Mouse (Mus musculus) kidney, embryonic 15.5 days (tissue): ENCODE measurements at regions not wholly inside any gene's neighbourhood (a gene's known extent, or its start where the extent isn't known, plus 50 kb on each side); places are given as distances from the start of the nearest gene placed in this dataset.

ENCODE experiments used
- ATAC-seq: fragments of 200-750 bp; cut with Nextera tagmentation; replicated peaks from 2 replicates; pipeline ENCODE4 v1.8.0; 2017; ENCODE audit warnings: moderate TSS enrichment; ENCODE audit not compliant: low FRiP score
- H3K27ac ChIP-seq: fragments of 300-500 bp; sonication (generic); 2 replicates; pipeline ENCODE4 v1.5.1; 2015; ENCODE audit warnings: mild to moderate bottlenecking, inconsistent platforms
- H3K27me3 ChIP-seq: fragments of 300-500 bp; sonication (generic); 2 replicates; pipeline ENCODE4 v1.6.1; 2015; ENCODE audit warnings: inconsistent platforms
- H3K36me3 ChIP-seq: fragments of 300-500 bp; sonication (generic); 2 replicates; pipeline ENCODE4 v1.6.1; 2015; ENCODE audit warnings: inconsistent platforms
- H3K4me1 ChIP-seq: fragments of 300-500 bp; sonication (generic); 2 replicates; pipeline ENCODE4 v1.6.1; 2015; ENCODE audit warnings: inconsistent platforms
- H3K4me2 ChIP-seq: fragments of 300-500 bp; sonication (generic); 2 replicates; pipeline ENCODE4 v1.6.1; 2015; ENCODE audit warnings: moderate library complexity, mild to moderate bottlenecking, inconsistent platforms
- H3K4me3 ChIP-seq: fragments of 300-500 bp; sonication (generic); replicated peaks from 2 replicates; pipeline ENCODE4 v1.5.1; 2015; ENCODE audit warnings: mild to moderate bottlenecking, inconsistent platforms
- H3K9ac ChIP-seq: fragments of 300-500 bp; sonication (generic); 2 replicates; pipeline ENCODE4 v1.6.1; 2015; ENCODE audit warnings: mild to moderate bottlenecking, inconsistent platforms
- H3K9me3 ChIP-seq: fragments of 300-500 bp; sonication (generic); replicated peaks from 2 replicates; pipeline ENCODE4 v1.6.1; 2016; ENCODE audit warnings: inconsistent platforms
- WGBS: fragments of 180-500 bp; shearing (Covaris S2); methylation state at CpG from one replicate; pipeline ENCODE4 v1.1.7; 2015; ENCODE audit warnings: mixed read lengths; 5-methylcytosine and 5-hydroxymethylcytosine counted together

DNA sequence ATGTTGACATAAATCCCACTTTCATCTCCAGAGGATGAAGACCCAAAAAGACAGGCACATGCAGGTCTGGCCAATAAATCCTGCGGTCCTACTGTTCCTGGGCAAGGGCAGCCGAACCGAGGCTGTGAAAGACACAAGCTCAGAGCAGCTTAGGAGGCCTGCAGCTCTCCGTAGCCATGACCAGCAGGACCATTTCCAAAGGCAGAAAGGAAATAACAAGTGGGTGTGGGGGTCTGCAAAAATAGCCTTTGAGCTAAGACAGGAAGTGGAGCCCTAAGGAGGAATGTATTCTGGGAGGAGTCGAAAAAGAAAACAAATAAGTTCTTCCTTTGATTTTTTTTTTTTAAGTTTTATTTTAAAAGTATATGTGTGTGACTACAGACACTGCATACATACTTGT lies 330.1 kb downstream of the 1700129C05Rik start:
- Histone ChIP-seq H3K4me2 (no peak overlapping the region), H3K4me3 (no peak overlapping the region), H3K4me1 (peaks cover 8% of the 10 kb centered on the region; the same call in 1 of the 2 replicates), H3K36me3 (no peaks in the 10 kb centered on the region), H3K9me3 (no peaks in the 10 kb centered on the region), H3K9ac (no peak overlapping the region), H3K27me3 (no peaks in the 10 kb centered on the region), H3K27ac (peak overlapping the region; percentile 82)
- ATAC-seq: 0 out of 2 replicates have a peak, but pooled peaks have one; percentile 62
- 48% methylated on average over 5 of the region's 5 CpGs for WGBS

- Histone ChIP-seq H3K4me2 (no peak overlapping the region), H3K4me1 (no peaks in the 10 kb centered on the region), H3K27ac (no peak overlapping the region), H3K27me3 (no peaks in the 10 kb centered on the region), H3K9ac (no peak overlapping the region), H3K4me3 (no peak overlapping the region), H3K9me3 (no peaks in the 10 kb centered on the region), H3K36me3 (no peaks in the 10 kb centered on the region)
- ATAC-seq: no peak
Measured at GRCm38 (mm10) chr14:58801402-58801861, 341.3 kb downstream of the 1700129C05Rik start.

DNA sequence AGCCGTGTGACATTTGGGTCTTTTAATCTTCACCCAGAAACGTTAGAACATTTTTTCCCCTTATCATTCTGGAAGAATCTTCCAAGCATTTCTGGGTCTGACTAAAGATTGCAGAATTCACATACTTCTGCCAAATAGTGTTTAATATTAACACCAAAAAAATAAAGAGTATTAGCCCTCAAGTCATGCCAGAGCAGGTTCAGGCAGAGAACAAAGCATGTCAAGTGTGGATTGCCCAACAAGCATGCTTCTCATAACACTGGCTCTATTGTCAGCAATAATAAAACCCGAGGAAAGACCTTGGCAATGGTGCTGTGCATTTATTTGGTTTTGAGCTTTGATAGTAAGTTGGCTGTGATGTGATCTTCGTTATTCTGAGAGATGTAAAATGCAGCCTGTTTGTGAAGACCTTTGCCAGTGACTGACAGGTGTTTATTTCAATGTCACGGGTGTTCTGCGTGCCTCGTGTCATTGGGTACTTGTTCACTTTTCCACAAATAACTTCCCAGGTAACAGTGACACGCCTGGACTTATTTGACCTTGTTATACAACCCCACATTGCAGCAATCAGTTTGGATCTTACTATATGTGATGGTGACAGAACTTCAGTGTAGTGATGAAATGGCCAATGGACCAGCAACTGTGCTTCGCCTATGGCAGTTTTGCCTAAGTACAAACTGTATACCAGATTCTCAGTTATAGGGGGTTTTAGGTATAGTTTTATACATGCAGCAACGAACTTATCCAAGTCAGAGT lies 354.3 kb downstream of the 1700129C05Rik start:
- Histone ChIP-seq H3K4me1 (0 out of 2 replicates have a peak, but pooled peaks cover 2% of the 10 kb centered on the region), H3K36me3 (no peaks in the 10 kb centered on the region), H3K4me2 (no peak overlapping the region), H3K4me3 (no peak overlapping the region), H3K9ac (no peak overlapping the region), H3K9me3 (no peaks in the 10 kb centered on the region), H3K27ac (no peak overlapping the region), H3K27me3 (no peaks in the 10 kb centered on the region)
- 81% methylated on average over 10 of the region's 10 CpGs for WGBS
- no peak for ATAC-seq

DNA sequence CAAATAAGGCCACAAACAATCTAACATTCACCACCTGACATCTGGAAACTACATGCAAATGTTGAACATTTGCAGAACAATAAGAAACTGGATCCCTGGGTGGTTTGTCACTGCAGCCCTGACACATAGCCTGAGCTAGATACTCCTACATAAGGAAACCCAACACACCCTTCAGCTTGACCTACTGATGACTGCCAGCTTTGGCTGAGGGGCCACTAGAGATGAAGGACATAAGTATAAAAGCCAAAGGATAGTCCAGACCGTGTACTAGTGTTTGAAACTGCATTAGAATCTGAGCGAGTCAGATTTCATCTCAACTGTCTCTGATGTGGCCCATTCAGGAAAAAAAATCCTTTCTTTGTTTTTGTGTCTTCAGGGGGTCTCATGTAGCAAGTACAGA lies 355.1 kb downstream of the 1700129C05Rik start:
- no peak overlapping the region for H3K4me3 ChIP-seq

DNA sequence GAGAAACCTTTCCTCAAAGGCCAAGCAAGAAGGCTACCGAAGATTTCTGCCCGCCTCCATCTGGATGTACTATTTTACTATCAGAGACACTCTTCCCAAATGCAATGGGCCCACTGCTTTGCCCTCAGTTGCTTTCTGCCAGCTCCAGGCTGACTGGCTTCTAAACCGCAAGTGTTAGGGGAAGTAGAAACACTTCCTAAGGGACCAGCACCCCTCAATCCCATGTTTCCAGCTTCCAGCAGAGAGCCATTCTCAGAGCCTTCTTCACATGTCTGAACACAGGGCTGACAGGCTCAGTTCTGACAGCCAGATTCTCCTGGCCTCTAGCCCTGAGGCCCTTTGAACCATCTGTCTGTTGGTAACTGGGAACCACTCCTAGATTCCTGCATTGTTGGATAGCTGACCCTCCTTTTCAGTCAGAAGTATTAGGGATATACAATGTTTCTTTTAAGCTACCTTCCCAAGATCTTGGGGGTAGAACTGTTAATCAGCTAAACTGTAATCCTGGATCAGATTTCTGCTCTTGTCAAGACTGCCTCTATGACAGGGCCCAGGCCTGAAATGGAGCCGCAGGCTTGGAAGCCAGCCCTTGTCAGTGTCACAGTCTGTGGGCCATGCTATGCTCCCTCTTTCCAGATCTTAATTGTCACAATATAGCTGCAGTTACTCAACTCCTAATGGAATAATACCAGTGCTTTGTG lies 355.8 kb downstream of the 1700129C05Rik start:
- no peaks in the 10 kb centered on the region for H3K9me3 ChIP-seq
- no peak overlapping the region for H3K27ac ChIP-seq
- no peak overlapping the region for H3K4me3 ChIP-seq
- ATAC-seq: 0 out of 2 replicates have a peak, but pooled peaks have one; percentile 40
- H3K4me2 ChIP-seq: no peak overlapping the region
- H3K4me1 ChIP-seq: 0 out of 2 replicates have a peak, but pooled peaks cover 2% of the 10 kb centered on the region
- 83% methylated on average over 4 of the region's 4 CpGs for WGBS
- H3K36me3 ChIP-seq: no peaks in the 10 kb centered on the region
- H3K27me3 ChIP-seq: no peaks in the 10 kb centered on the region
- H3K9ac ChIP-seq: no peak overlapping the region

More for the DNA sequence above, 355.1 kb downstream of the 1700129C05Rik start:
- Histone ChIP-seq H3K9me3 (no peaks in the 10 kb centered on the region), H3K27me3 (no peaks in the 10 kb centered on the region), H3K4me1 (0 out of 2 replicates have a peak, but pooled peaks cover 2% of the 10 kb centered on the region), H3K36me3 (no peaks in the 10 kb centered on the region), H3K27ac (no peak overlapping the region), H3K9ac (no peak overlapping the region), H3K4me2 (no peak overlapping the region)
- WGBS: 48% methylated on average over 2 of the region's 2 CpGs
- ATAC-seq: no peak

- H3K27me3 ChIP-seq: no peaks in the 10 kb centered on the region
- no peak overlapping the region for H3K27ac ChIP-seq
- H3K4me2 ChIP-seq: no peak overlapping the region
- no peak overlapping the region for H3K4me3 ChIP-seq
- no peaks in the 10 kb centered on the region for H3K36me3 ChIP-seq
- WGBS: 61% methylated on average over 1 of the region's 1 CpGs
- no peak for ATAC-seq
- H3K9me3 ChIP-seq: no peaks in the 10 kb centered on the region
- H3K4me1 ChIP-seq: 0 out of 2 replicates have a peak, but pooled peaks cover 2% of the 10 kb centered on the region
- H3K9ac ChIP-seq: no peak overlapping the region
Measured at GRCm38 (mm10) chr14:58783201-58783600, 359.5 kb downstream of the 1700129C05Rik start.

DNA sequence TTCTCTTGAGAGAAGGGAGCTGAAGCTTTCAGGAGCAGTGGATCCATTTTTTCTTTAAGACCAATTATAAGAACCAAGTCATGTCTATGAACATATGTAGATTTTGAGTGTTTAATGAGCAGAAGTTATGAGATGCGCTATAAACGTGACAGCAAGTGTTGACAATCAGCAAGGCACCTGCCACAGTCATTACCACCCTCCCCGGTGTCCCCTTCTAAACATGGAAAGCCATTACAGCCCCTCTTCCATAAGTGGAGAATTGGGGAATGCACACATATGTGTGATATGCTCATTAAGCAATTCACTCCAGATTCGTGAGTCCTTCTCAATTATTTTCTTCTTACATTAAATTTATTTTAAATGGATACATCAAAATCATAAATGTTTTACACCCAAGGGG lies 362.4 kb downstream of the 1700129C05Rik start:
- H3K4me1 ChIP-seq: no peaks in the 10 kb centered on the region
- 92% methylated on average over 4 of the region's 4 CpGs for WGBS
- H3K9me3 ChIP-seq: no peaks in the 10 kb centered on the region
- H3K4me2 ChIP-seq: no peak overlapping the region
- no peaks in the 10 kb centered on the region for H3K36me3 ChIP-seq
- H3K27ac ChIP-seq: no peak overlapping the region
- no peaks in the 10 kb centered on the region for H3K27me3 ChIP-seq
- ATAC-seq: no peak
- no peak overlapping the region for H3K4me3 ChIP-seq
- H3K9ac ChIP-seq: no peak overlapping the region

- ATAC-seq: no peak
- WGBS: 81% methylated on average over 4 of the region's 4 CpGs
- no peaks in the 10 kb centered on the region for H3K36me3 ChIP-seq
- H3K27ac ChIP-seq: no peak overlapping the region
- no peaks in the 10 kb centered on the region for H3K9me3 ChIP-seq
- H3K4me3 ChIP-seq: no peak overlapping the region
- H3K9ac ChIP-seq: no peak overlapping the region
- no peaks in the 10 kb centered on the region for H3K27me3 ChIP-seq
- H3K4me2 ChIP-seq: no peak overlapping the region
- H3K4me1 ChIP-seq: no peaks in the 10 kb centered on the region
Measured at GRCm38 (mm10) chr14:58778675-58779074, 364.0 kb downstream of the 1700129C05Rik start.

DNA sequence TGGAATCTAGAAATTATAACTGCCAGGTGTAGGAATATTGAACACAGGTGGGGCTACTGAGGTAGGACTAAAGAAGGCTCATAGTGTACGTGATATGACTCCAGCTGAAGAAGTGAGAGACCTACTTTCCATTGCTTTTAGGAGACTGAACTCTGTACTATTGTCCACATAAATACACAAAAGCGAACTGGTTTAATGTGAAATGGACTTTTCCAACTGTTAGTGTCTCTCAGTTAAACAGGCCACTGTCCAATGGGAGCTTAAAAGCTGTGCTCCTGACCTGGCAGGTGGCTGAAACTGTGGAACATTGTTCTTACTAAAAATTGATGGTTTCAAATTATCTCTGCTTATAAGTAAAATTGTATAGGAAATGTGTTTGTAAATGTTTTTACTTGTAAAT lies 381.4 kb downstream of the 1700129C05Rik start:
- no peak overlapping the region for H3K4me2 ChIP-seq
- no peaks in the 10 kb centered on the region for H3K9me3 ChIP-seq
- H3K27ac ChIP-seq: no peak overlapping the region
- WGBS: 83% methylated on average over 2 of the region's 2 CpGs
- H3K36me3 ChIP-seq: no peaks in the 10 kb centered on the region
- no peaks in the 10 kb centered on the region for H3K27me3 ChIP-seq
- no peak overlapping the region for H3K9ac ChIP-seq
- ATAC-seq: no peak
- H3K4me3 ChIP-seq: no peak overlapping the region
- H3K4me1 ChIP-seq: no peaks in the 10 kb centered on the region

DNA sequence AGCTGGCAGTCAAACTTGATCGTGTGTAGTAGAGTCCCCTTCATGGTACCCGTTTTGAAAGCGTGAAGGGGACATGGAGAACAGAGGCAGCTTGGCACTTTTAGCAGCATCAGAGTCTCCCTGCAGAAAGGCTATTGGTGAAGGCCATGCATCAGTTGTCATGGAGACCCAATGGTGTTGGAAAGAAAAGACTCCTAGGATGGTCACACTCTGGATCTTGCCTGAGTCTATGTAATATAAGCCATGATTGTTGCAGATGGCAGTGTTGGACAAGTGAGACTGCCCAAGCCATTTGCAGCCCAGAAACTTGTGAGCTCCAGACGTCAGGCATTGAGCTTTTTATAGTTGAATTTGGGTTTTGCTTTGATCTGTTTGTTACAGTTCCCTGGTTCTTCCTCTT lies 382.9 kb downstream of the 1700129C05Rik start:
- Histone ChIP-seq H3K4me1 (no peaks in the 10 kb centered on the region), H3K9me3 (no peaks in the 10 kb centered on the region), H3K4me3 (no peak overlapping the region), H3K9ac (no peak overlapping the region), H3K36me3 (no peaks in the 10 kb centered on the region), H3K27me3 (no peaks in the 10 kb centered on the region), H3K27ac (no peak overlapping the region), H3K4me2 (no peak overlapping the region)
- no peak for ATAC-seq
- WGBS: 83% methylated on average over 4 of the region's 4 CpGs

GRCm38 (mm10) chr14:58753781-58754180 lies 388.9 kb downstream of the 1700129C05Rik start:
- Histone ChIP-seq H3K36me3 (no peaks in the 10 kb centered on the region), H3K27me3 (no peaks in the 10 kb centered on the region), H3K27ac (no peak overlapping the region), H3K4me1 (no peaks in the 10 kb centered on the region), H3K9me3 (no peaks in the 10 kb centered on the region), H3K4me3 (no peak overlapping the region), H3K4me2 (no peak overlapping the region), H3K9ac (no peak overlapping the region)
- 76% methylated on average over 7 of the region's 7 CpGs for WGBS
- ATAC-seq: no peak

GRCm38 (mm10) chr14:58753136-58753535 lies 389.6 kb downstream of the 1700129C05Rik start:
- Histone ChIP-seq H3K27me3 (no peaks in the 10 kb centered on the region), H3K36me3 (no peaks in the 10 kb centered on the region), H3K4me3 (no peak overlapping the region), H3K27ac (no peak overlapping the region), H3K9me3 (no peaks in the 10 kb centered on the region), H3K9ac (no peak overlapping the region), H3K4me2 (no peak overlapping the region), H3K4me1 (no peaks in the 10 kb centered on the region)
- WGBS: 77% methylated on average over 1 of the region's 1 CpGs
- ATAC-seq: no peak
